Mouse (Mus musculus) mesoderm, embryonic 11.5 days (tissue): ENCODE data around the gene Rnf26.
A peak's percentile ranks its signal among the peaks of the same experiment; 100 is the strongest.

Experiments
- DNase-seq: peaks from one replicate; pipeline ENCODE4 v3.0.0-alpha.2; 2012; ENCODE audit warnings: low read depth, low spot score

Gene Rnf26

DNA sequence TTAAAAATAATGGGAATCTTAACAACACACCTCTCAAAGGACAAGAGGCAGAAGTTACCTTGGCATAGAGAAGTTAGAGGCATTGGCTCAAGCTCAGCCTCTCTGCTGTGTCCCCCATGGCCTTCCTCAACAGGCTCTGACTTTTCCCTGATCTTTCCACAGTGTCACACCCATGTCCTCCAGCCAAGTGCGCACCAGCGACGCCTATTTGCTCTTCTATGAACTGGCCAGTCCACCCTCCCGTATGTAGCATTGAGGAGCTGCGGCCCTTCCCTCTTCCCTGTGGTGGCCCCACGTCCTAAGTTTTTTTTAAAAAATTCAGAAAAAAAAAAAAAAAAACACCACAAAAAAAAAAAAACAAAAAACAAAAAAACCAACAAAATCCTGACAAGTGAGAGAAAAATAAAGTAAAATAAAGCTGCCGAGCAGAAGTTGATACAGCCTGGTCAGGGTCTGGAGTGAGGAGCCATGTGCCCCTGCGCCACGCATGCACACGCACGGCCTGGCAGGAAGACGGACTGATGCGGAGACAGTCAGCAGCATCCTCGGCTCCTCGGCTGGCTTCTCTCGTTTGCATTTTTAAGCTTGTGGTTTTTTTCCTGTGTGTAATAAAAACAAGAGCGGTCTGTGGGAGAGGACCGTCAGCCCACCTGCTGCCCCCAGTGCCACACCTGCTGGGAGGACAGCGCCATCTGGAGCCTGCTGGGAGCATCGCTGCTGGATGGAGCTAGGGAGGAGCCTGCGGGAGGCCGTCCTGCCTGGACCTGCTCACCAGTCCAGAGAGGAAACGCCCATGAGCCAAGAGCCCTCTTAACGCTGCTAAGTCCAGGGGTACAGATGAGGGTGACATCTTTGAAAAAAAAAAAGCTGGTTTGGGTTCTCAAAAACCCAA is 19.5 kb downstream of the Rnf26 start:
- DNase-seq: peak; percentile 69

DNA sequence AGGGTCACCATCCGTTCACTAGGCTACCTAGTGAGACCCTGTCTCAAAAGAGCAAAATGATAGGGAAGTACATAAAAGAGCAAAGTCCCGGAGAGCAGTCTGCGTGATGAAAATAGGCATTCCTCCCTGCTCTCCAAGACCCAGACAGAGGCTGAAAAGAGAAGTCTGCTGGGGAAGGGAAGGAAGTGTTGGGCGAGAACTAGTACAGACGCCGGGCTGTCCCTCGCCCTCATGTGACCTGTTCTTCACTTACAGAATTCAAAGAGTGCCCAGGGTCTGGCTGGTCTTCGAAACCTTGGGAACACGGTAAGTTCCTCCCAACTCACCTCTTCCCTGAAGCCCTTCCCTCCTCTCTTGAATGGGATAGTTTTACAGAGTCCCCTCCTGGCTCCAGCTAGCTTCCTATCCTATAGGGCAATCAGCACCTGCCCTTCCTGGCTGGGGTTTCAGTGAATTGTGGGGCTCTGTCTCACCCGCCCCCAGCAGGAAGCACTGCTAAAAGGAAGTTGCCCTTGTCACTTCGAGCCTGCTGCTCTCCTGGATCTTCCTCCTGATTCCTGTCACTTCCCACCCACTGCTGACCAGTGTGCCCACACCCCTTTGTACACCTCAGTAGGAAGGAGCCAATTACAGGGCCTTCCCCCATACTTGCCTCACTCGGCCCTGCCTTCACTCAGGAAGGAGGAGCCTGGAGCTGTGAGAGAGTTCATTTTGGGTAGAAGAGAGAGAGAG is 24.3 kb downstream of the Rnf26 start:
- no peak for DNase-seq

DNA sequence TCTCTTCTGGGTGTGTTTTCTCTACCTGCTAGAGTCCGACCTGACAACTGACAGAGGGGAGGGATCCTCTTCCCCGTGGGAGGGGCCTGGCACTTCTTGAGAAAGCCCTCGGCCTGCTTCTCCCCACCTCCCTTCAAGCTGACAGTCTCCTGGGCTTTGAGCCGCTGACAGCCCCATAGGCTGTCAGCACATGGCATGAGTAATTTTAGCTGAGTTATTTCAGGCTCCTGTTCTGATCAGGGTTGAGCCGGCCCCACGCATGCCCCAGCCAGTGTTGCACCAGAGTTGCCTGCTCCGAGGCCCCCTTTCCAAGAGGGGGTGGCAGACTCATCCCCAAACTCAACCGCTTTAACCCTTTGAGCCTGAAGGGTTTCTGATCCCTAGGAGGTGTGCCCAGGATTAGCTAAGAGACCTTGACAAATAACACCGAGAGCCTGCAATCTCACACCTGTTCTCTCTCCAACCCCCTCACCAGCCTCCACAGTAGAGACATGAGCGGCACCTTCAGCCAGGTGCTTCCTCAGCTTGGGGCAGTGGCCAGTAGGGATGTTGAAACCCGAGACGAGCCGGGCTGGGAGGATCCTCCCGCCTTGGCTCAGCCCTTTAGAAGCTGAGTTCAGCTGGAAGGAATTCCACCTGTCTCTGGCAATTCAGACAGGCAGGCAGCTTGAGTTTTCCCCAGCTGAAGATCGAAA is 25.4 kb downstream of the Rnf26 start:
- no peak for DNase-seq

DNA sequence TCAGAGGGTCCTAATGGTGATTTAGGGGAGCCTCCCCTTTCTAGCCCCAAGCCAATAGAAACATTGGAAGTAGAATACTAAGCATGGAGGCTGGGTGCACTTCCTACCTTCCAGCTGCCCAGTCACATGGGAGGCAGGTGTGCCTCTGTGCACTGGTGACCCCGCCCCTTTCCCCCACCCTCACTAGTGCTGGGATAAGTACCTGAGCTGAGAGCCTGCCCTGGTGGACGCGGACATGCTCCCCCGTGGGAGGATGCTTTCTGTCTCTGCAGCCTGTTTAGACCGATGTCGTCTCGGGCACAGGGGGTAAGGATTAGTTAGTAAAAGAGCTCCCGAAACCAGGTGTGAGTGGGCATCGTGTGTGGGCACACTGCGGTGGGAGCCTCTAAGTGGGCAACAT is 26.4 kb downstream of the Rnf26 start:
- no peak for DNase-seq

DNA sequence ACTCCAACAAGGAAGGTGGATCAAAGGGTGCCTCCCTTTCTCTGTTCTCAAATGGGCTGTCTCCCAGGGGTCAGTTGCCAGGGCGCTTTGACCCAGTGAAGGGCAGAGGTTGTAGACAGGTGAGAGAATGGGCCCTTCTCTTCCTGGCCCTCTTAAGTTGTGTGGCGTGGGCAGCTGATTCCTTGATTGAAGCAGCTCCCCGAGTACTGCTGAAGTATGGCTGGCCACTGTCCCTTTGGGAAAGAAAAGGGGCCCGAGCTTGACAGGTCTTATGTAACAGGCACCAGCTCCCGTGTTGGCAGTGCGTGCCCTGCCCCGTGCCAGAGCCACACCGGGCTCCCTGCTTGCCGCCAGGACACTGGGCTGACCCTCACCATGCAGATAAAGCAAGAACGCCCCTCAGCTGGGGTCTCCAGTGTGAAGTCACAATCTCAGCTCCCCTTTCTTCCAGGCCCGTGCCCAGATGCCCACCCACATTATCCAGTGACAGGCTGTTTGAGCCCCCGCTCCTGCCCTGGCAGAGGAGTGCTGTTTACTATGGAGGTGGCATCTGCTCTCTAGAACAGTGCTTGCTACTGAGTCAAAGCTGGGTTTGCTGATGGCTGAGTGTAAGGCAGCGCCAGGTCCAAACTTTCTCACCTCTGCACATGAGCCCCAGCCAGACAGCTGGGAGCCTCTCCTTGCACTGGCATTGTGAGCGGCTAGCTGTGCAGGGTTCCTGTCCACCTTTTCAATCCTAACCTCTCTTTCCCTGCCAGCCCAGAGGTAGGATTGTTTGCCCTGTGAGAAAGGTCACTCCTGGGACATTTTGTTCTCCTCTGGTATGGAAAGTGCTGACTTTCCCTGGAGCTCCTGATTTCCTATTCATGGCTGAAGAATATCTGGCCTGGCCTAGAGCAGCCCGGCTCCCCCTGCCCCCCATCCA is 27.3 kb downstream of the Rnf26 start:
- no peak for DNase-seq

DNA sequence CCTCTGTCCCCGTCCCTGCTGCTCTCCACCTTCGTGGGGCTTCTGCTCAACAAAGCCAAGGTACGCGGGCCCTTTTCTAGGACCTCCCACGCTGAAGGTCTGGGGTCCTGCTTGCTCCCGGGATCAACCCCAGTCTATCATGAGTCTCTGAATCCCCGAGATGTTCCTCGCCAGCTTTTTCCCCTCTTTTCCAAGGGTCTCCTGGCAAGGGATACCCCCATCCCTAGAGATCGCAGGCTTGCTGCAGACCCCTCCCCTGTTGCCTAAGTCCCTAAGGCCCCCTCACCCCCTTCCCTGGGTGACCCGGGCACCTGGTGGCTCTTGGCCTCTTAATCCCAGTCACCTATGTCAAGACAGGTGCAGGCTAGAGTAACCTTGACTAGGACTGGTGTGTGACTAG is 28.0 kb downstream of the Rnf26 start:
- DNase-seq: no peak

DNA sequence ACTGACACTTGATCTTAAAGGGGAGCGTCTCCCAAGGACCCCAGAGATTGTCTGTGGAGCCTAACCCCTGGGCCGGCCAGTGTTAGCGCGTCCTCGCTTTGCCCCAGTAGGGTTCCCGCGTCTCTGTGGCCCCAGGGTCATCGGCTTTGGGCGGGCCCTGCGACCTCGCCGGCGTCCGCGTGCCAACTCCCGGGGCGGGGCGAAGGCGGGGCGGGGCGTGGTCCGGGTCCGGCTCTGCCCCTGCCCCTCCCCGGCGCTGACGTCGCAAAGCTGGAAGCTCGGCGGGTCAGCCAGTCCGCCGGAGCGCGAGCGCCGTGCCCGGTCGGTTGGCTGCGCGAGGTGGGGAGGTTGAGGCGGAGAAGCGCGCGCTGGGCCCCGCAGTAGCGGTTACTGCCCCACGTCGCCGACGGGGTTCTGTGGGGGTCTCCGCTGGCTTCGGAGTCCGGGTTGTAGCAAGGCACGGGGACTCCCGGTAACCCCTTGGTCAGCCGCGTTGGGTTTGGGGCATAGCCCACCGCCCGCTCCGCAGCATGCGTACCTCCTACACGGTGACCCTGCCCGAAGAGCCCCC is 28.6 kb downstream of the Rnf26 start:
- DNase-seq: peak; percentile 81

DNA sequence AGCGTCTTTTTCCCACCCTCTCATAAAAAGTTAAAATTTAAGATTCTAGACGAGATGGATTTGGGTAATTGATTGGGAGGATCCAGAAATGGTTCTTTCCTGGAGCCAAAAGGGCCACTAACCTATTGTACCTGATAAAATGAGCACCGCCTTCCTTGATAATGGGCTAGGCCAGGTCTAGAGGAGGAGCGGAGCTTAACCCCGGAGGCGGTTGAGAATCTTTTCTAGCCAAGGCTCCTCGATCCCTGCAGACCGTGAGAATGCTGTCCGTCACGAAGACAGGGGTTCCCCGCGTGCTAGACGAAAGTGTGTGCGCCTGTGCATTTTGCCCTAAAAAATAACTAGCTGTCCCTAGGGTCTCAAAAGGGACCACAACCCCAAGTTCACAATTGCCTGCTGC is 29.1 kb downstream of the Rnf26 start:
- DNase-seq: no peak

DNA sequence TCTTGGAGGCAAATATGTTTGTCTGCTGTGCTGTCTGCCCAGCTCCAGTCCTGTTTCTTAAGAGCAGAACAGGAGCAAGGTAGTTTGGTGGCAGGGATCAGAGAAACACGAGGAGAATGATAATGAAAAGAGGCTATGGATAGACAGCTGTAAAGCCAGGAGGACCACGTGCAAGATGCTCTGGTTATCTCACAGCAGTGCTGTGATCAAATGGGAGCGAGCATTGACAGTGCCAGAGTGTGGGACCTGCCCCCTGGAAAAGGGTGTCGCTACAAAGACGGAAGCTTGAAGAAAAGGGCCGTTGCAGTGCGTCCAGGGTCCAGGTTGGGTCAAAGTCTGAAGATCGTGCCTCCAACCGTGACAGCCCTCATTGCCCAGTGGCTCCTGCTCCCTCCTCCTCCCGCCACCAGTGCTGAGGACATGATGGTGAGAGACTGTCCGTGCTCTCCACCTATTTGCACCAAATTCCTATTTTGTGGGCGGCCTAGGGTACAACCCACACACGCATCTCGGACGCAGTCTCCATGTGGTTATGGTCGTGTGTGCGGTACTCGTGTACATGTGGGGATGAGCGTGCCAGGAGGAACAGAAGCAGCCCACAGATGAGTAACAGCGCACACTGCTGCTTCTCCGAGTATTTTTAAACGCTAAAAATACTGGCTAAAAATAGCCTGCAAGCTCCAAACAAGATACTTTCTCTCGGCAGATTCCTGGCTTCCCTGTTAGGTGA is 29.8 kb downstream of the Rnf26 start:
- DNase-seq: no peak

DNA sequence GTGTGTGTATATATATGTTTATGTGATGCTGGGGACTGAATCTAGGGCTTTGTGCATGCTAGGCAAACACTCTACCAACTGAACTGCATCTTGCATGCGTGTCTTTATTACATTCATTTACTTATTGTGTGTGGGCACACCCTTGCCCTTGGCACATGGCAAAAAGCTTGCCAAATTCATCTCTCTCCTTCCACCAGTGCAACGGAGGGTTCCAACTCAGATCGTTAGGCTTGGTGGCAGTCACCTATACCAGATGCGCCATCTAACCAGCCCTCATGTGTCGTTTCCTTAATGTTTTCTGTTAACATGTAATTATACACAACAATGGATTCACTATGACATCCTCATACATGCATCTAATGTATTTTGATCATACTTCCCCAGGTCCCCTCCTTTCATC is 31.1 kb downstream of the Rnf26 start:
- no peak for DNase-seq

DNA sequence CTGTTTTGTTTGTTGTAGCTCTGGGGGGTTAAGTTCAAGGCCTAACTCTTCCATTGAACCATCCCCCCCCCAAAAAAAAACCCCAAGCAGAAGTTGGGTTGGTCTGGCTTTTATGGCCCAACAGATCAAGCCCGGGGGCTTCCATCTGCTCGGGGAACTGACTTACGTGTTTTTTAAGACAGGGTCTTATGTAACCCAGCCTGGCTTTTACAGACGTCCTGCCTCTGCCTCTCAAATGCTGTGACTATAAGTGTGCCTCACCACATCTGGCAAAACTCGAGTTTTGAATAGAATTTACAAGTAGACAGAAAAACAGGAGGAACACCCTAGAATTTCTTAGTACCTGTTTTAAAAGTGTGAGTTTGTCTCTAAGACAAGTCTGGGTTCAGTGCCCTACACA is 31.7 kb downstream of the Rnf26 start:
- no peak for DNase-seq

DNA sequence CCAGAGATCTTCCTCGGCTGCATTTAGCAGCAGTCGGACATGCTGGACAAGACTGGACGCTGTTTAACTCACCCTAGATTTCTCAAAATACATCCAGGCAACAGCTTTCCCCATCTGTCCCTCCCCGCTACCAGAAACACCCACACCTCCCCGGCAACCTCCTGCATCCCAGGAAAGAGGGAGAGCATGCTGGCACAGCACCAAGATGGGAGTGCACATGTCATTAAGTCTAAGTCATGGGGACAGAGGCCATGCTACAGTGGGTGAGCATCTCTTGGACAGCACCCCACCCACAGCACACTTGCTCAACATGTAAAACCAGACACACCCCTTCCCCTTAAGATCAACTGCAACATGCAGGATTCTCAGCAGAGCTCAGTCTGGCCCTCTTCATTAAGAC is 32.4 kb downstream of the Rnf26 start:
- DNase-seq: no peak

DNA sequence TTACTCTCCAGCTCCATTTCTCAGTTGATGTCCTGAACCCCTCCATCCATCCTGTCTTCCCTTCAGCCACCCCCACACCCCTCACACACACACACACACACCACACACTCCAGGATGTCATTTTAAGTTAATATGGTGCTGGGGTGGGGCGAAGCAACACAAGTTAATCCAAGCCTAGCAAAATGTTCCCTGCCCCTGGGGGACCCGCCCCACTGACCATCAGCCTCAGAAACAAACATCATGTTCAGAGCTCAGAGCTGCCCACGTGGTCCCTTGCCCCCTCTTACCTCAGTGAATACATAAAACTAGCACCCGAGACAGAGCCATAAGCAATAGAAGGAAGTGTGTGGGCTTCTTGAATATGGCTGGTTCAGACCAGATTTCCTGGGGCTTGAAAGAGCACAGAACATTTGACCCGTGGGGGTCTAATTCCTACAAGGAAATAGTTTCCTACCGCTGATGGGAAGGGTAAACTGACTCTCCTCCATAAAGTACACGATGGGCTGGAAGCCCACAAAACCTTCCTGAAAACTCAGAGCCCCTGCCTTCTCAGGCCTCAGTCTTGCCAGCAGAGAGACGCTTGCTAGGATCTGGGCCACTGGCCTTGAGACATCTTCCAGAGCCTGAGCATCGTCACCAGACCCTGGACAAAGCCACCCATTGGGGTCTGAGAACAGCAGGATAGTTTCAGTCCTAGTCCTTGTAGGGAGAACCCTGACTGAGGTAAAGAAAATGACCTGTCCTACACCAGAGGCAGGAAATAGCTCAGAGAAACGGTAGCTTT is 33.1 kb downstream of the Rnf26 start:
- no peak for DNase-seq

DNA sequence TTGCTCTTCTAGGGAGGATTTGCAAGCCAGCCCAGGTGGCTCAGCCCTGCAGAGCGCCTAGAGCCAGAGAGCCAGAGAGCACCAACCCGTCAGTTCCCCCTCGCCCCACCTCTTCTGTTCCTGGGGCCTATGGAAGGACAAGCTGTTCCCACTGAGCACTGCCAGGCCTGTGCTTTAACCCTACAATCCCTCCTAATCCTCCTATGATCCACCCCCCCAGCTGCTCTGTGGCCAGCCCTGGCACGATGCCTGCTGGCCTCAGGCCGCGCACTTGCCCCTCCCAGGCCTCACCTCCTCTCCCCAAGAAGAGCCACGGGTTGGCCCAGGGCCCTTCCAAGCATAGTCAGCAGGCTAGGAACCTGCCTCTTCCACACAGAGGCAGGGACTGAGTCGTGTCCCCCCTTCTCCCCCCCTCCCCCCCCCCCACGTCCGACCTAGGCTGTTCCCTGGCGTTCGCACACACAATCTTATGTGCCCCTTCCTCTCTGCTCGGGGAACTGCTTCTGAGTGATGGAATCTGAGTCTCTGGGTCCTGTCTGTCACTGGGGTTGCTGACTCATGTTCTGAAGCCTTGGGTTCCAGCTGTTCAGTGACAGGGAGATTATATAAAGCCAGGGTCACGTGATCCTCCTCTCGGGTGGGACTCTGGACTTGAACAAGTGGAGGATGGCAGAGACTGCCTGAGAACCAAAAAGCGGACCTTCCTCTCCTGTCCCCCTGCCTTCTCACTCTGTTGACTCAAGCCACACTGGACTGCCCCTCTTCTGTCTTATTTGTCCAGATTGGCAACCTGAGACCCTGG is 34.2 kb downstream of the Rnf26 start:
- no peak for DNase-seq

DNA sequence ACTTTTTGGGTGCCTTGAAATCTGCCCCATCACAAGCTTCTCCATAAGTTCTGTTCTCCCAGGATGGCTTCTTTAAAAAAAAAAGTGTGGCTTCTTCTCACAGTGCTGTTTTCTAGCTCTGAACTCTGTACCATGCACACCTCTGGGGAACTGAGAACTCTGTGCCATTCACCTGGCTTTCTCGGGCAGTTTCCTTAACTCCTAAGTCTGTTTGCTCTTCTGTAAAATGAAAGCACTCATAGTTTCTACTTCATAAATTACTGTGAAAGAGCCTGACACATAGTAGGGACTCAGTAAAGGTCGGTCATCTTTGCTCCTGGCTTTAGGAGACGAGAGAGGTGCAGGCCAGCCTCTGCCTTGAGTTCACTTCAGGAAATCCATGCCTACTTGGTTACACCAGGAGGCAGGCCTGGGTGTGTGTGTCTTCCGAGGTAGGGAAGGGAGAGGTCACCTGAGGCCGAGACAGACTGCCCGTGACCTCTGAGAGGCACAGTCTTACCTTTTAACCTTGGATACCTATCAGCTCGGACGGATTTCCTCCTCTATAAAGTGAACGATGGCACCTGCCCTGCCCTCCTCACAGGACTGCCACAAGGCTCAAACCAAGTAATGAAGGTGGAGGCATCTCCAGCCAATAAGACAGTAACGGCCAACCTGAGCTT is 35.0 kb downstream of the Rnf26 start:
- DNase-seq: no peak

DNA sequence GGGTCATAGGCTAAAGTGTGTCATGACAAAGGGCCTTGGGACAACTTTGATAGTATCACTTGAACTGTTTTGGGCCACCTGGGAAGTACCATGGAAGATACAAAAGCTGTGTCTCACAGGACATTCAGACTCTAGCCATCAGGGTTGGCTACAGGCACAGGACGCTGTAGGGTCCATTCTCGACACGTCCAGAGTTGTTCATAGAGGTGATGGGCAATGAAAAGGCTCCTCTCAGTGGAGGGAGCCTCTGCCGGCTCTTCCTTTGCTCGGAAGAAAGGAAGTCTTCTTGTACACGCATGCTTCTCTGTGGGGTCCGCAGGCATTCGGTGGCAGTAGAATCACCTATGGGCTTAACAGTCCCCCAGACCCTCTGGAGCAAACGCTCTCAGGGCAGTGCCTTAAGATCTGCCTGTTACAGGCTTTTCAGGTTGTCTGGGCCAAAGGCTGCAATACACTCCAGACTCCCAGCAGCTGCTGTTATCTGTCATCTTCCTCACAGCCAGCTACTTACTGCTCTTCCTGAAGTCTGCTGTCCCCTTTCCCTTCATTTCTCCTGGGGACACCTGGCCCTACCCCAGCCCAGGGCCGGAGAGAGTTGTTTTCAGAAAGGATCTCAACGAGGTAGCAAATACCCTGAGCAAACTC is 35.9 kb downstream of the Rnf26 start:
- DNase-seq: no peak

DNA sequence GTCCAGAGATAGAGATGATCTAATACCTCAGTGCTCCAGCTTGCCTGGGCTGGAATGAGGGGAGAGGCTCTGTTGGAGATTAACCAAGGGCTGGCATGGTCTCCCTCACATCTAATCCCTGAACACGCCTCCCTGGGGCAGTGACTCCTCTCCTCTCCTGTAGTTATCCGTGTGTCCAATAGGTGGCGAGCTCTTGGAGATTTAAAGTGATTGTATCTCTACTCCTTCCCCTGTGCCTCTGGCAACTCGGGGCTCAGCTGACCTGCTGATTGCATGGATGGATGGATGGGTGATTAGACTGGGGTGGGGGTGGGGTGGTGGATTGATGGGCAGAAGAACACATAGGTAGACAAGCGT is 36.6 kb downstream of the Rnf26 start:
- DNase-seq: no peak
